25 mouse cellular contexts compared by ENCODE assay signal in the genomic region with DNA sequence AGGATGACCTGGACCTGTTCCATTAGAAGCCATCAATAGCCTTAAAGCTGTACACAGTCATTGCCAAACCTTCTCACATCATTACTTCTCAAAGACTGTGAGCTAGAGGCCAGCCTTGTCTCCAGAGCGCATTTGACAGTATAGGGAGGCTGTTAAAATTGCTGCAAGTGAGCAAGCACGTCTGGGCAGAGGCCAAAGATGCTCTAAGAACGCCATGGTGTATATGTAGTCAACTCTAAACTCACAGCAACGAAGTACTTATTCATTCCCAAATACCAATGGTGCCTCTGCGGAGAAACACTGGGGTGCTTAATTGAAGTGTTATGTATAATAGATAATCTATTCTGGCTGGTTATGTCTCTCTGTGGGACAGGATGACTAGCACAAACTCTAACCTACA. TPM values are rescaled to one million over a fixed set of nuclear protein-coding genes. Genes with fewer than 3 reads are reported as not detected.
DNase-seq lines count a peak whose midpoint lies in the region; ATAC-seq lines count a peak whose summit lies in the region.
"Had no signal": no experiment of that assay in that cellular context is flagged by ENCODE, and none has a peak within 500 bp of the region (broad histone marks: within the 10 kb centered on the region; RNA-seq: fewer than 3 reads in every experiment).

No protein-coding gene starts in this region.

- no peak overlapping the region for H3K9ac ChIP-seq in limb, embryonic 11.5 days (ENCODE audit: low read length)
- H3K9ac ChIP-seq in neural tube, embryonic 15.5 days (replicated peaks) = no peak overlapping the region
- H3K9ac ChIP-seq: embryonic facial prominence, embryonic 13.5 days; embryonic facial prominence, embryonic 15.5 days; forebrain, embryonic 12.5 days had no signal

- no peaks in the 10 kb centered on the region for H3K4me1 ChIP-seq in limb, embryonic 11.5 days (ENCODE audit: control insufficient read depth, insufficient read depth, low read length)
- H3K4me1 ChIP-seq in limb, embryonic 10.5 days = peaks cover 10% of the 10 kb centered on the region; the same call in 1 of the 2 replicates
- 0 out of 2 replicates have a peak, but pooled peaks cover 12% of the 10 kb centered on the region for H3K4me1 ChIP-seq in neural tube, embryonic 15.5 days
- H3K4me1 ChIP-seq: embryonic facial prominence, embryonic 15.5 days had no signal

- no peaks in the 10 kb centered on the region for H3K9me3 ChIP-seq in limb, embryonic 11.5 days (ENCODE audit: control insufficient read depth, low read length)
- H3K9me3 ChIP-seq in limb, embryonic 10.5 days (replicated peaks) = no peaks in the 10 kb centered on the region
- no peaks in the 10 kb centered on the region for H3K9me3 ChIP-seq in neural tube, embryonic 15.5 days (replicated peaks)
- H3K9me3 ChIP-seq: embryonic facial prominence, embryonic 13.5 days; embryonic facial prominence, embryonic 15.5 days; forebrain, embryonic 10.5 days; forebrain, embryonic 12.5 days had no signal

- WGBS in limb, embryonic 11.5 days = 85% methylated on average over 5 of the region's 5 CpGs
- 91% methylated on average over 5 of the region's 5 CpGs for WGBS in limb, embryonic 10.5 days
- WGBS in neural tube, embryonic 15.5 days = 58% methylated on average over 5 of the region's 5 CpGs

- H3K27me3 ChIP-seq in limb, embryonic 11.5 days (ENCODE audit: control insufficient read depth, insufficient read depth, low read length) = no peaks in the 10 kb centered on the region
- H3K27me3 ChIP-seq in limb, embryonic 10.5 days (ENCODE audit: low read depth, poor library complexity, severe bottlenecking) = no peaks in the 10 kb centered on the region
- H3K27me3 ChIP-seq in neural tube, embryonic 15.5 days (replicated peaks) = no peaks in the 10 kb centered on the region
- H3K27me3 ChIP-seq: embryonic facial prominence, embryonic 13.5 days; embryonic facial prominence, embryonic 15.5 days; forebrain, embryonic 12.5 days had no signal

- H3K4me2 ChIP-seq in limb, embryonic 11.5 days (ENCODE audit: low read depth, severe bottlenecking) = no peak overlapping the region
- no peak overlapping the region for H3K4me2 ChIP-seq in neural tube, embryonic 15.5 days
- H3K4me2 ChIP-seq: embryonic facial prominence, embryonic 13.5 days; embryonic facial prominence, embryonic 15.5 days; forebrain, embryonic 12.5 days had no signal

- H3K4me3 ChIP-seq in limb, embryonic 11.5 days (ENCODE audit: low read depth, low read length) = no peak overlapping the region
- H3K4me3 ChIP-seq in limb, embryonic 10.5 days = no peak overlapping the region
- no peak overlapping the region for H3K4me3 ChIP-seq in neural tube, embryonic 15.5 days (replicated peaks)
- H3K4me3 ChIP-seq: embryonic facial prominence, embryonic 13.5 days; embryonic facial prominence, embryonic 15.5 days; erythroblast, embryonic 14.5 days; forebrain, embryonic 10.5 days; forebrain, embryonic 12.5 days had no signal

- no peak for ATAC-seq in limb, embryonic 11.5 days (ENCODE audit: insufficient number of reproducible peaks, low FRiP score, low TSS enrichment, low read depth)
- peak; percentile 53; the same call in 1 of the 2 replicates for ATAC-seq in neural tube, embryonic 15.5 days (ENCODE audit: low FRiP score)
- ATAC-seq: forebrain, embryonic 14.5 days; forebrain, embryonic 16.5 days had no signal

- H3K27ac ChIP-seq in limb, embryonic 11.5 days (replicated peaks; ENCODE audit: low read depth, low read length) = no peak overlapping the region
- H3K27ac ChIP-seq in limb, embryonic 10.5 days = no peak overlapping the region
- H3K27ac ChIP-seq in neural tube, embryonic 15.5 days (replicated peaks) = no peak overlapping the region
- H3K27ac ChIP-seq: embryonic facial prominence, embryonic 13.5 days; embryonic facial prominence, embryonic 15.5 days; forebrain, embryonic 10.5 days; forebrain, embryonic 12.5 days had no signal

- peak; percentile 7 for DNase-seq in limb, embryonic 11.5 days (ENCODE audit: low spot score)
- no peak for DNase-seq in limb, embryonic 10.5 days (ENCODE audit: low spot score)
- no peak for DNase-seq in neural tube, embryonic 10.5 days (ENCODE audit: extremely low spot score, low spot score)
- DNase-seq in urinary bladder, adult 2 months (ENCODE audit: low spot score) = no peak
- DNase-seq: adrenal gland, adult 2 months; adrenal gland, postnatal 10 days; adrenal gland, postnatal 25 days; cerebellum, adult 11 months; cerebellum, adult 18-20 months; cerebellum, adult 8-10 months; cerebellum, adult 9-11 months; cerebellum, postnatal 14 days; cerebellum, postnatal 36 days; embryo, embryonic 11 days had no signal

- H3K36me3 ChIP-seq in limb, embryonic 11.5 days (ENCODE audit: control insufficient read depth, insufficient read depth, low read length) = no peaks in the 10 kb centered on the region
- no peaks in the 10 kb centered on the region for H3K36me3 ChIP-seq in limb, embryonic 10.5 days
- H3K36me3 ChIP-seq in neural tube, embryonic 15.5 days = no peaks in the 10 kb centered on the region
- H3K36me3 ChIP-seq: embryonic facial prominence, embryonic 13.5 days; embryonic facial prominence, embryonic 15.5 days; forebrain, embryonic 10.5 days; forebrain, embryonic 12.5 days had no signal

RNA-seq across cellular contexts. Expression of a gene that starts 14.1 kb away (rescaled TPM):
- 0.31 and 0.52 TPM in 2 replicates for polyA plus RNA-seq in limb, embryonic 11.5 days (2014; fragmentation: Nextera tagmentation; extraction: Ambion mirVana)
- 0.11 and 0.25 TPM in 2 replicates for polyA plus RNA-seq in limb, embryonic 10.5 days (2016; fragmentation: Nextera tagmentation; extraction: Ambion mirVana)
- polyA plus RNA-seq in neural tube, embryonic 15.5 days (2015; fragmentation: Nextera tagmentation; extraction: Ambion mirVana) = 2.9 and 3.1 TPM in 2 replicates
- polyA plus RNA-seq in urinary bladder, adult 2 months (2012; rRNA removed) = 0.03 and 0.07 TPM in 2 replicates
- polyA plus RNA-seq: adrenal gland, adult 2 months; C2C12; erythroblast, embryonic 14.5 days had no signal

RNA-seq across cellular contexts. Expression of a gene that starts 35.8 kb away (rescaled TPM):
- polyA plus RNA-seq in limb, embryonic 11.5 days (2014; fragmentation: Nextera tagmentation; extraction: Ambion mirVana) = not detected in 2 replicates
- not detected in 2 replicates for polyA plus RNA-seq in limb, embryonic 10.5 days (2016; fragmentation: Nextera tagmentation; extraction: Ambion mirVana)
- polyA plus RNA-seq in neural tube, embryonic 15.5 days (2015; fragmentation: Nextera tagmentation; extraction: Ambion mirVana) = 0.33 TPM in 1 of 2 replicates, not detected in the other
- 0.21 TPM in 1 of 2 replicates, not detected in the other for polyA plus RNA-seq in urinary bladder, adult 2 months (2012; rRNA removed)
- polyA plus RNA-seq: adrenal gland, adult 2 months; brain, embryonic 14.5 days; C2C12; embryonic facial prominence, embryonic 11.5 days; embryonic facial prominence, embryonic 13.5 days; embryonic facial prominence, embryonic 15.5 days; erythroblast, embryonic 14.5 days; forebrain, embryonic 10.5 days; forebrain, embryonic 12.5 days; forebrain, embryonic 14.5 days; forebrain, embryonic 16.5 days had no signal

RNA-seq across cellular contexts. Expression of a gene that starts 45.3 kb away (rescaled TPM):
- polyA plus RNA-seq in limb, embryonic 11.5 days (2014; fragmentation: Nextera tagmentation; extraction: Ambion mirVana) = 16.3 and 16.8 TPM in 2 replicates
- polyA plus RNA-seq in limb, embryonic 10.5 days (2016; fragmentation: Nextera tagmentation; extraction: Ambion mirVana) = 13.8 and 14.2 TPM in 2 replicates
- 15.2 and 17.6 TPM in 2 replicates for polyA plus RNA-seq in neural tube, embryonic 15.5 days (2015; fragmentation: Nextera tagmentation; extraction: Ambion mirVana)
- polyA plus RNA-seq in urinary bladder, adult 2 months (2012; rRNA removed) = 23.2 and 24.8 TPM in 2 replicates
